Mouse (Mus musculus): ENCODE measurements around the gene Casz1. TPM values are rescaled to one million over a fixed set of nuclear protein-coding genes. Genes with fewer than 3 reads are reported as not detected.

The Casz1 gene
- polyA plus RNA-seq, 1 experiment, result 0.03 TPM

- TF ChIP-seq TAL1 (IDR thresholded peaks at IDR 0.05; ENCODE audit: low read length) (no peak), GATA1 (IDR thresholded peaks at IDR 0.05; ENCODE audit: low read length) (no peak)
- Histone ChIP-seq H3K4me3 (replicated peaks) (peak overlapping the region; percentile 56), H3K4me1 (ENCODE audit: control insufficient read depth) (peaks cover 12% of the 10 kb centered on the region), H3K9me3 (ENCODE audit: control insufficient read depth, low read length) (no peaks in the 10 kb centered on the region), H3K36me3 (ENCODE audit: control insufficient read depth) (no peaks in the 10 kb centered on the region), H3K27me3 (ENCODE audit: control insufficient read depth) (peaks cover 55% of the 10 kb centered on the region)
Observed at GRCm38 (mm10) chr4:148901275-148902052, 97.2 kb downstream of the Casz1 start.

- peaks cover 54% of the 10 kb centered on the region for H3K27me3 ChIP-seq (ENCODE audit: control insufficient read depth)
Observed at GRCm38 (mm10) chr4:148902919-148903727, 98.9 kb downstream of the Casz1 start.

GRCm38 (mm10) chr4:148905295-148905694 is 101.1 kb downstream of the Casz1 start:
- Histone ChIP-seq H3K4me3 (replicated peaks) (no peak overlapping the region), H3K36me3 (ENCODE audit: control insufficient read depth) (no peaks in the 10 kb centered on the region), H3K27me3 (ENCODE audit: control insufficient read depth) (peaks cover 34% of the 10 kb centered on the region), H3K9me3 (ENCODE audit: control insufficient read depth, low read length) (no peaks in the 10 kb centered on the region), H3K4me1 (ENCODE audit: control insufficient read depth) (peaks cover 11% of the 10 kb centered on the region)
- no peak for TF ChIP-seq TAL1 (IDR thresholded peaks at IDR 0.05; ENCODE audit: low read length)
- TF ChIP-seq GATA1 (IDR thresholded peaks at IDR 0.05; ENCODE audit: low read length), result no peak

More at GRCm38 (mm10) chr4:148902919-148903727, 98.9 kb downstream of the Casz1 start:
- Histone ChIP-seq H3K9me3 (ENCODE audit: control insufficient read depth, low read length) (no peaks in the 10 kb centered on the region), H3K36me3 (ENCODE audit: control insufficient read depth) (no peaks in the 10 kb centered on the region), H3K4me3 (replicated peaks) (no peak overlapping the region), H3K4me1 (ENCODE audit: control insufficient read depth) (peaks cover 12% of the 10 kb centered on the region)
- TF ChIP-seq GATA1 (IDR thresholded peaks at IDR 0.05; ENCODE audit: low read length) (no peak), TAL1 (IDR thresholded peaks at IDR 0.05; ENCODE audit: low read length) (no peak)

GRCm38 (mm10) chr4:148906806-148907205 is 102.6 kb downstream of the Casz1 start:
- no peaks in the 10 kb centered on the region for H3K9me3 ChIP-seq (ENCODE audit: control insufficient read depth, low read length)
- H3K36me3 ChIP-seq (ENCODE audit: control insufficient read depth), result no peaks in the 10 kb centered on the region
- TF ChIP-seq GATA1 (IDR thresholded peaks at IDR 0.05; ENCODE audit: low read length) (no peak), TAL1 (IDR thresholded peaks at IDR 0.05; ENCODE audit: low read length) (no peak)
- H3K4me3 ChIP-seq (replicated peaks), result no peak overlapping the region
- H3K27me3 ChIP-seq (ENCODE audit: control insufficient read depth), result peaks cover 19% of the 10 kb centered on the region
- H3K4me1 ChIP-seq (ENCODE audit: control insufficient read depth), result no peaks in the 10 kb centered on the region; the same call in 1 of the 2 replicates

- Histone ChIP-seq H3K27me3 (ENCODE audit: control insufficient read depth) (peaks cover 5% of the 10 kb centered on the region), H3K4me1 (ENCODE audit: control insufficient read depth) (no peaks in the 10 kb centered on the region), H3K36me3 (ENCODE audit: control insufficient read depth) (no peaks in the 10 kb centered on the region), H3K4me3 (replicated peaks) (no peak overlapping the region), H3K9me3 (ENCODE audit: control insufficient read depth, low read length) (no peaks in the 10 kb centered on the region)
- no peak for TF ChIP-seq TAL1 (IDR thresholded peaks at IDR 0.05; ENCODE audit: low read length)
- TF ChIP-seq GATA1 (IDR thresholded peaks at IDR 0.05; ENCODE audit: low read length), result no peak
Observed at GRCm38 (mm10) chr4:148908214-148908681, 104.0 kb downstream of the Casz1 start.

GRCm38 (mm10) chr4:148908760-148909510 is 104.7 kb downstream of the Casz1 start:
- TF ChIP-seq GATA1 (IDR thresholded peaks at IDR 0.05; ENCODE audit: low read length) (no peak), TAL1 (IDR thresholded peaks at IDR 0.05; ENCODE audit: low read length) (no peak)
- H3K4me3 ChIP-seq (replicated peaks), result no peak overlapping the region
- no peaks in the 10 kb centered on the region for H3K9me3 ChIP-seq (ENCODE audit: control insufficient read depth, low read length)
- H3K36me3 ChIP-seq (ENCODE audit: control insufficient read depth), result no peaks in the 10 kb centered on the region
- peaks cover 2% of the 10 kb centered on the region; the same call in 1 of the 2 replicates for H3K27me3 ChIP-seq (ENCODE audit: control insufficient read depth)
- H3K4me1 ChIP-seq (ENCODE audit: control insufficient read depth), result no peaks in the 10 kb centered on the region

GRCm38 (mm10) chr4:148909566-148909965 is 105.3 kb downstream of the Casz1 start:
- Histone ChIP-seq H3K4me3 (replicated peaks) (no peak overlapping the region), H3K36me3 (ENCODE audit: control insufficient read depth) (no peaks in the 10 kb centered on the region), H3K4me1 (ENCODE audit: control insufficient read depth) (no peaks in the 10 kb centered on the region), H3K27me3 (ENCODE audit: control insufficient read depth) (peaks cover 2% of the 10 kb centered on the region; the same call in 1 of the 2 replicates), H3K9me3 (ENCODE audit: control insufficient read depth, low read length) (no peaks in the 10 kb centered on the region)
- TF ChIP-seq TAL1 (IDR thresholded peaks at IDR 0.05; ENCODE audit: low read length) (no peak), GATA1 (IDR thresholded peaks at IDR 0.05; ENCODE audit: low read length) (no peak)

GRCm38 (mm10) chr4:148912134-148912533 is 107.9 kb downstream of the Casz1 start:
- no peak for TF ChIP-seq TAL1 (IDR thresholded peaks at IDR 0.05; ENCODE audit: low read length)
- TF ChIP-seq GATA1 (IDR thresholded peaks at IDR 0.05; ENCODE audit: low read length), result no peak
- no peaks in the 10 kb centered on the region for H3K36me3 ChIP-seq (ENCODE audit: control insufficient read depth)
- H3K4me1 ChIP-seq (ENCODE audit: control insufficient read depth), result no peaks in the 10 kb centered on the region
- no peak overlapping the region for H3K4me3 ChIP-seq (replicated peaks)
- H3K9me3 ChIP-seq (ENCODE audit: control insufficient read depth, low read length), result no peaks in the 10 kb centered on the region
- H3K27me3 ChIP-seq (ENCODE audit: control insufficient read depth), result no peaks in the 10 kb centered on the region
